Mouse (Mus musculus) lung, postnatal 0 days (tissue): ENCODE results near the gene Med20. TPM values are rescaled to one million over a fixed set of nuclear protein-coding genes. Genes with fewer than 3 reads are reported as not detected.

Source experiments
- ATAC-seq: fragments of 200-750 bp; cut with Nextera tagmentation; 2 replicates; pipeline ENCODE4 v1.8.0; 2017; ENCODE audit warnings: moderate library complexity
- DNase-seq: peaks from one replicate; pipeline ENCODE4 v3.0.0-alpha.2; 2016; ENCODE audit warnings: low spot score
- H3K27ac ChIP-seq: fragments of 300-500 bp; sonication (generic); 2 replicates; pipeline ENCODE4 v1.5.1; 2014; ENCODE audit warnings: antibody characterized with exemption, mild to moderate bottlenecking, low read length, mixed read lengths
- H3K27me3 ChIP-seq: fragments of 300-500 bp; sonication (generic); replicated peaks from 2 replicates; pipeline ENCODE4 v1.6.1; 2014; ENCODE audit warnings: low read length, mixed read lengths; ENCODE audit not compliant: insufficient read depth
- H3K36me3 ChIP-seq: fragments of 300-500 bp; sonication (generic); 2 replicates; pipeline ENCODE4 v1.6.1; 2014; ENCODE audit warnings: low read length, mixed read lengths; ENCODE audit not compliant: insufficient read depth
- H3K4me1 ChIP-seq: fragments of 300-500 bp; sonication (generic); 2 replicates; pipeline ENCODE4 v1.6.1; 2014; ENCODE audit warnings: antibody characterized with exemption, low read depth, low read length, mixed read lengths; ENCODE audit not compliant: insufficient read depth
- H3K4me2 ChIP-seq: fragments of 300-500 bp; sonication (generic); replicated peaks from 2 replicates; pipeline ENCODE4 v1.6.1; 2014; ENCODE audit warnings: low read depth, mild to moderate bottlenecking, low read length, moderate library complexity, mixed read lengths
- H3K4me3 ChIP-seq: fragments of 300-500 bp; sonication (generic); 2 replicates; pipeline ENCODE4 v1.5.1; 2014; ENCODE audit warnings: low read depth, low read length
- H3K9ac ChIP-seq: fragments of 300-500 bp; sonication (generic); replicated peaks from 2 replicates; pipeline ENCODE4 v1.6.1; 2014; ENCODE audit warnings: low read depth, mild to moderate bottlenecking
- H3K9me3 ChIP-seq: fragments of 300-500 bp; sonication (generic); 2 replicates; pipeline ENCODE4 v1.6.1; 2016; ENCODE audit warnings: low read length, mixed read lengths
- CTCF ChIP-seq: IDR thresholded peaks from 2 replicates; pipeline ENCODE4 v1.5.1; 2016; ENCODE audit warnings: antibody characterized with exemption, mild to moderate bottlenecking
- EP300 ChIP-seq: IDR thresholded peaks from 2 replicates; pipeline ENCODE4 v1.6.1; 2016; ENCODE audit warnings: antibody characterized with exemption, mild to moderate bottlenecking, control low read depth
- WGBS: fragments of 180-500 bp; shearing (Covaris S2); extraction: QIAGEN DNeasy Blood & Tissue Kit; methylation state at CpG from one replicate; pipeline ENCODE4 v1.1.7; 2014; 5-methylcytosine and 5-hydroxymethylcytosine counted together
- polyA plus RNA-seq: library from polyadenylated mRNA; unstranded; fragments of >200 nt; fragmentation: Nextera tagmentation; extraction: Ambion mirVana; gene quantifications from 2 replicates; pipeline ENCODE4 v1.2.1, GENCODE M21; 2015

Med20 gene
- polyA plus RNA-seq, 1 experiment from 2014 or later: 31.6 TPM

DNA sequence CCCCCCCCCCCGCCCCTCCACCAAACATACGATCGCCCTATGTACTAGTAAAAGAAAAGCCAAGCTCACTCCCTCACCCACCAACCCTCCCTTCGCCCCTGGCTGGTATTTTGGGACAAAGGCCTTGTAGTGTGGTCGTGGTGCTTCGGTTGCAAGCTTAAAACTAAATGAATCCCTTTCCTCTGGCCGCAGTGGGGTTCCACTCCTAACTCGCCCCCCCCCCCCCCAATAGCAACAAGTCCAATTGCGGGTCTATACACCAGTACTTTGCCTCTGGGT, 16.5 kb upstream of the Med20 start:
- Histone ChIP-seq H3K27ac (peak overlapping the region; percentile 94), H3K27me3 (no peaks in the 10 kb centered on the region), H3K4me1 (peaks cover 28% of the 10 kb centered on the region), H3K9ac (peak overlapping the region; percentile 72), H3K36me3 (0 out of 2 replicates have a peak, but pooled peaks cover 5% of the 10 kb centered on the region), H3K4me3 (peak overlapping the region; percentile 76), H3K4me2 (peak overlapping the region; percentile 91), H3K9me3 (no peaks in the 10 kb centered on the region)
- 4% methylated on average over 8 of the region's 9 CpGs for WGBS
- DNase-seq (no peak), ATAC-seq (no peak)
- TF ChIP-seq EP300: no peak
- no peak for TF ChIP-seq CTCF

DNA sequence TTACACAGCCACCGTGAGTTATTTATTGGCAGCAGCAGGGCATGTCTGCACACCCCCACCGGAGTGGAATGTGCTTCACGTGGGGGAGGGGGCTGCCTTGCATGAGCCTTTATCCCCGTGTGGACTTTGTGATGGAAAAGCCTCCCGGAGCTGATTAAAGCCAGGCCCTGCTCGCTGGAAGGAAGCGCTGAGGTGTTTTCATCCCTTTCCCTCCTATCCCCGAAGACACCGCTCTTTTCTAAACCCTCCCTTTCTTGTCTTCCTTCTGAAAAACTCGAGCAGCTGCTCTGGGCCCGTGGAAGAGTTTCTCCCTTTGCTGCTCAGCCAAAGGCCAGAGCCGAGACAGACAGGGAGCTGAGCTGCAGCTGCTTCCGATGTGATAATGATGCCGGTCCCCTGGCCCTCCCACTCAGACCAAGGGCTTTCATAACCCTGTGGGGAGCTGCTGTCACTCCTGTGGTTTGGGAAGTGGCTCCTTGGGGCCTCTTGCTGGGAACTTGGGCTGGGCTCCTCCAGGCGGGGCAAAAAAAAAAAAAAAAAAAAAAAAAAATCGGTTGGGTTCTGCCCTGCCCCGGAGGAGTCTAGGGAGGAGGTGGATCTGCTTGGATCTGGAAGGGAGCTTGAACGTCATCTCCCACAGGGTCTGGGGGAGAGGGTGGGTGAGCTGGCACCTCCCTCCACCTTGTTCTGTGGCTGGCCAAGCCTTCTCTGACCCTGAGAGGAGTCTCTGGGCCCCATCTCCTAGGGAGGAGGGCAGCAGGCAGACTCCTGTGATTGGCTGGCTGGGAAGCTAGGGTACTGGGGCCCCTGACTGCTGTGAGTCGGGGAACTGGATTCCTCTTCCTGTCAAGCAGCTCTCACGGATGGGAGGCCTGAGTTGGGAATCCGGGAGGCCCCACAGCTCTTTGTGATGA, 15.9 kb upstream of the Med20 start:
- peak overlapping the region; percentile 76 for H3K4me3 ChIP-seq
- H3K27me3 ChIP-seq: no peaks in the 10 kb centered on the region
- peak; percentile 92 for DNase-seq
- peak; percentile 35 for ATAC-seq
- H3K36me3 ChIP-seq: 0 out of 2 replicates have a peak, but pooled peaks cover 5% of the 10 kb centered on the region
- WGBS: 2% methylated on average over 20 of the region's 21 CpGs
- peak overlapping the region; percentile 45 for H3K9ac ChIP-seq
- TF ChIP-seq EP300 (0 out of 2 replicates have a peak, but pooled peaks have one; percentile 33), CTCF (no peak)
- H3K27ac ChIP-seq: peak overlapping the region; percentile 94
- peaks cover 28% of the 10 kb centered on the region for H3K4me1 ChIP-seq
- H3K9me3 ChIP-seq: no peaks in the 10 kb centered on the region
- H3K4me2 ChIP-seq: peak overlapping the region; percentile 91

- H3K36me3 ChIP-seq: 0 out of 2 replicates have a peak, but pooled peaks cover 5% of the 10 kb centered on the region
- DNase-seq (peak; percentile 36), ATAC-seq (no peak)
- H3K4me2 ChIP-seq: peak overlapping the region; percentile 91
- peaks cover 28% of the 10 kb centered on the region for H3K4me1 ChIP-seq
- H3K9ac ChIP-seq: peak overlapping the region; percentile 45
- H3K27ac ChIP-seq: peak overlapping the region; percentile 94
- no peaks in the 10 kb centered on the region for H3K9me3 ChIP-seq
- no peak for TF ChIP-seq CTCF
- TF ChIP-seq EP300: peak; percentile 55; the same call in 1 of the 2 replicates
- no peaks in the 10 kb centered on the region for H3K27me3 ChIP-seq
- 36% methylated on average over 5 of the region's 6 CpGs for WGBS
- H3K4me3 ChIP-seq: peak overlapping the region; percentile 76; the same call in 1 of the 2 replicates
Measured at GRCm38 (mm10) chr17:47596162-47596838, 15.1 kb upstream of the Med20 start.

DNA sequence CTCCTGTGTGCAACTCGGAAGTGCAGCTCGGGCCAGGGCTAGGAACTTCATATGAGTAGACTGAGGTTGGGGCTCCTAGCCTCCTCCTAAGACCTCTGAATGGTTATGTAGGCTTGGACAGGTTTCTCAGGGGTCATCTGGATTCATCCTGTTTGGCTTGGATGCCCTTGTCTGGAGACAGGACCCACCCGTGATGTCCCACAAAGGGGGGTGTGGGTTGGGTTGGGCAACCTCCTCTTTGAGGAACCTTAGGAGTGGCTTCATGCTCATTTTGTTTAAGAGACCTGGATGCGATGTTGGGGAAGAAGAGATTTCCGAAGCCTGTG, 14.6 kb upstream of the Med20 start:
- H3K4me1 ChIP-seq: peaks cover 28% of the 10 kb centered on the region

DNA sequence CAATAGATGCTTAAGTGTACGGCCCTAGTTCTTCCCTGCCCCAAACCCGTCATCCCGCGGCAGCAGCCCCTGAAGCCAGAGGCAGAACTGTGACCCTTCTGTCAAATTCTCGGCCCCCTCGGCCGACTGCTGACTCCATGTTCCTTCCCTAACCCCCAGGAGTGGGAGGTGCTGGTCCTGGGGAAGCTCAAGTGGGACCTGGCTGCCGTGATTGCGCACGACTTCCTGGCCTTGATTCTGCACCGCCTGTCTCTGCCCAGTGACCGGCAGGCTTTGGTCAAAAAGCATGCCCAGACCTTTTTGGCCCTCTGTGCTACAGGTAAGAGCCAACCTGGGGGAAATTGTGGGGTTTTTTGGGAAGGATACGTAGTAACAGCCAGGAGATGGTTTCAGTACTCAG, 14.1 kb upstream of the Med20 start:
- H3K27ac ChIP-seq: peak overlapping the region; percentile 94
- peak; percentile 32 for DNase-seq
- TF ChIP-seq CTCF: no peak
- no peak for TF ChIP-seq EP300
- H3K4me2 ChIP-seq: peak overlapping the region; percentile 17; the same call in 1 of the 2 replicates
- no peak overlapping the region for H3K4me3 ChIP-seq
- peaks cover 28% of the 10 kb centered on the region for H3K4me1 ChIP-seq
- H3K9ac ChIP-seq: 0 out of 2 replicates have a peak overlapping the region, but pooled peaks have one; percentile 6
- WGBS: 54% methylated on average over 13 of the region's 13 CpGs
- H3K9me3 ChIP-seq: no peaks in the 10 kb centered on the region
- H3K36me3 ChIP-seq: 0 out of 2 replicates have a peak, but pooled peaks cover 11% of the 10 kb centered on the region
- no peak for ATAC-seq
- H3K27me3 ChIP-seq: no peaks in the 10 kb centered on the region

More for the DNA sequence above, 14.6 kb upstream of the Med20 start:
- whole genome bisulfite sequencing: 44% methylated on average over 5 of the region's 5 CpGs
- no peak for ATAC-seq
- no peak for DNase-seq
- TF ChIP-seq CTCF (no peak), EP300 (no peak)
- Histone ChIP-seq H3K36me3 (0 out of 2 replicates have a peak, but pooled peaks cover 6% of the 10 kb centered on the region), H3K9ac (0 out of 2 replicates have a peak overlapping the region, but pooled peaks have one; percentile 6), H3K4me3 (no peak overlapping the region), H3K27ac (peak overlapping the region; percentile 94), H3K9me3 (no peaks in the 10 kb centered on the region), H3K27me3 (no peaks in the 10 kb centered on the region), H3K4me2 (0 out of 2 replicates have a peak overlapping the region, but pooled peaks have one; percentile 17)
